Mouse (Mus musculus): ENCODE results near the gene Bmper.

GRCm38 (mm10) chr9:23495400-23495799, 272.5 kb downstream of the Bmper start:
- TF ChIP-seq POLR2A (IDR thresholded peaks at IDR 0.05; ENCODE audit: borderline replicate concordance, extremely low read depth, low read depth, low read length) (no peak), CTCF (IDR thresholded peaks at IDR 0.05; ENCODE audit: insufficient read depth, low read length) (no peak)
